Mouse (Mus musculus): Measurements from ENCODE around the gene Hoxd8.

- TF ChIP-seq CTCF (IDR thresholded peaks at IDR 0.05; ENCODE audit: borderline replicate concordance, insufficient read depth, low read depth, low read length) (no peak), POLR2A (IDR thresholded peaks at IDR 0.05; ENCODE audit: borderline replicate concordance, insufficient read depth, low read length) (no peak)
These were observed 38.0 kb upstream of the Hoxd8 start for GRCm38 (mm10) chr2:74666411-74666810.

All from cerebellum, adult 2 months (tissue).